Mouse (Mus musculus) right cerebral cortex, postnatal 25 days (tissue): Measurements from ENCODE around the gene Krt32.

Source experiments
- DNase-seq: peaks from one replicate; pipeline ENCODE4 v3.0.0; 2022

Krt32 gene

GRCm38 (mm10) chr11:100087861-100088260, at the start of gene Krt32:
Gene Krt32, minus strand, starts transcription at chr11:100088226.
- no peak for DNase-seq

GRCm38 (mm10) chr11:100137693-100138092, 49.7 kb upstream of the Krt32 start:
- no peak for DNase-seq

DNA sequence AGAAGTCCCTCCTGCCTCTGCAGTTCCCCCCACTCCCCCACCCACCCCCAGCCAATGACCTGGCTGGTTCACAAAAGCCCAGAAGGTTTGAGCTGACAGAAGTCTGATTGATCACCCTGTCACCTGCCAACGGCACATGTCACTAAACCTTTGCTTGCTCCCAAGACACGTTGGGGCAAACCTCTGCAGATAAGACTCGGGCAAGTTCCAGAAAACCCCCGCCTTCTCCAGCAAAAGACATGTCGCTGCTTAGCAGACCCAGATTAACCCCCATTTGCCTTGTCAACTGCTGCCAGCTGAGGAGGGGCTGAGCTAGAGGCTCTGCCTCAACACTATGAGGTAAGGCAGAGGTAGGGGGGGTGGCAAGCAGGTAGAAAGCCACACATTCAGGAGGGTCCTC, 48.5 kb upstream of the Krt32 start:
- DNase-seq: no peak

DNA sequence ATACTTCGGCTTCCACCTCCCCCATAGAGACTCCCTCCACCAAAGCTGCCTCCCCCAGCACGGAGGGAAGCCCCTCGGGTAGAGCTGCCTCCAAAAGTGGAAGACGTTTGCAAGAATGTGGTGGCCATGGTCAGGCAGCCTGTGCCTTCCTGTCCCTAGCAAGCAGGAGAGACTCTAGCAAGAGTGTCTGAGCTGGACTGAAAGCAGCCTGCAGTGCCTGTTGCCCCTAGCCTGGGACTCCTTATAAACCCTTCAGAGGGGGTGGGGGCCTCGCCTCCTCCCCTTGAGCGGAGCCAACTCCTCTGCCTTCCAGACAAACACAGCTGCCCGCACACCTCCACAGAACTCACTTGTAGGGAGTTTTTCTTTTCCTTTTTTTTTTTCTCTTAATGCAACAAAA, 47.7 kb upstream of the Krt32 start, which contains the start of gene Krt15:
Krt15 (minus strand) TSS at position 198 of the 400 bp plus-strand sequence.
- DNase-seq: no peak

DNA sequence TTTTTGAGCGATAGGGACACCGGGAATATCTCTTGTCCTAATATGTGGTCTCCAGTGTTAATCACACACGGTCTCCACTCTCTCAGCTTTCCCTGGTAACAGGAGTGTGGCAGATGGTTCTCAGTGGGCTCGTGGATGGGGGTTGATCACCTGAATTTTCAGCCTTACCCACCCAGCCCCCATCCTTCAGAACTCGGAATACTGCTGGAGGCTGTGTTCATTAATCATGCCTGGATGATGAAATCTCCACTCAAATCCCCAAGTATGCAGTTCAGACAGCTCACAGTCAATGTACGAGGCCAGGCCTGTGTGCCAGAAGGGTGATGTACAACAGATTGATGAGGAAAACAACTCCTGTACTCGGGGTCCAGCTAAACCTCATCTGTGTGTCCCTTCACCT, 36.9 kb upstream of the Krt32 start:
- DNase-seq: no peak

DNA sequence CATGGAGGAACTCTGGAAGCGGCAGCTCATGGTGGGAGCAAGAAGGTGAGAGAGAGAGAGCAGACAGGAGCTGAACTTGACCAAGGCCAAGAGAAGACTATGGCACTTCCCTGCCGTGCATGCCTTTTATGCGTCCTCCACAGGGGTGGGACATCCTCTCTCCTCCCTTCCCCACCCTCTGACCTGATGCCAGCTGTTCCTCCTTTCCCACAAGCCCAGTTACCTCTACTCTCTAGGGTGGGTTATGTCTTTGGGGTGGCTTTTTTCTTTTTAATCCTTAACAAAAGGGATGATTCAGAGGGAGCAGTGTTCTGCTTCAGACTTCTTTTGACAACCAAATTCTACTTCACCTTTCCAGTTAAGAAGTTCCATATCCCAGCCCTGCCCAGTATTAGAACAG, 33.4 kb upstream of the Krt32 start, which contains the start of gene Krt13:
Krt13 (minus strand) TSS at position 101 of the 400 bp plus-strand sequence.
- DNase-seq: no peak

- no peak for DNase-seq
These were observed 32.3 kb upstream of the Krt32 start for GRCm38 (mm10) chr11:100120331-100120730.

DNA sequence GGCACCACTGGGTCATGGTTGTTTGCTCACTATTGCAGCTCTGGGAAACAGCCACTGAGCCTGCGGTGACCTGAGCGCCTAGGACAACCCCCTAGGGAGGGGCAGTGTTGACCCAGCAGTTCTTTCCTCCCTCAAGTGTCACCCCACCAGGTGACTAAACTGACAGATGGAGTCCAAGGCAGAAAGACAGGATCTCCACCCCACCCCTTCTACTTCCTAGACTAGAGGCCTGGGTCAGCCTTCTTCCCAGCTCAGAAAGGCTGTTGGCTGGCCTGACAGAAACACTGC, 25.7 kb upstream of the Krt32 start:
- DNase-seq: no peak

DNA sequence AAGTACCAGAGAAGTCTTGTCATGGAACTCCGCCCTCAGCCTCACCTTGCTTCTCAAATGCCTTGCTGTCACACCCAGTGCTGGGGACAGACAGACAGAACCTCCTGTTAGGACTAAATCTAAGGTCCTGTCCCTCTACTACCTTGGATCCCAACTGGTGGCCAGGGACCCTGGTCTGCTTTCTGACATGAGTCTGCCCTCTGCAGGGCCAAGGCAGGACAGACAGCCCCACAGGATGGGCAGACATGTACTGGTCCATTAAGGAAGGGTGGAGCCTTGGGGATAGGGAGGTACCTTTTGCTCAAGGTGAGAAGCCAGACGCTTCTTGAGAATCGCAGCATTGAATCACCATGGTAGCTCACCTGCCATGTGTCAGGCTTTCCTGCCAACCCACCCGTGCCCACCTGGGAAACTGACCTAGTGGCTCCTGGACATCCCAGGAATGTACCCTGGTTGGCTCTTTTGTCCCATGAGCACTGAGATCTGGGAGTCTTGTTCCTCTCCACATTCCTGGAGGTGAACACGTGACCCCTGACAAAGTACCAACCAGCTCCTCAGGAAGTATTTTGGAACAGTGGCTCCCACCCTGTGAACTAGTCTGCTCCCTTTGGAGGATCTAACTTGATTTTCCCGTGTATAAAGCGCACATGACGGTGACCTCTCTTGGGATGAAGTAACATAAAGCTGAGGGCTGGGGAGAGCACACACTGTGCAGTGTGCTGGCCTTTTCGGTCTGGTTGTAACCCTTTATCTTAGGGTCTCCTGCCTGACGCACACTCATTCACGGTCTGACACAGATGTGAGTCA, 25.1 kb upstream of the Krt32 start:
- DNase-seq: no peak

- DNase-seq: no peak
These were observed 17.6 kb upstream of the Krt32 start, which contains the start of gene Krt36 for GRCm38 (mm10) chr11:100105576-100106122. Gene Krt36, minus strand, starts transcription at chr11:100105626.

DNA sequence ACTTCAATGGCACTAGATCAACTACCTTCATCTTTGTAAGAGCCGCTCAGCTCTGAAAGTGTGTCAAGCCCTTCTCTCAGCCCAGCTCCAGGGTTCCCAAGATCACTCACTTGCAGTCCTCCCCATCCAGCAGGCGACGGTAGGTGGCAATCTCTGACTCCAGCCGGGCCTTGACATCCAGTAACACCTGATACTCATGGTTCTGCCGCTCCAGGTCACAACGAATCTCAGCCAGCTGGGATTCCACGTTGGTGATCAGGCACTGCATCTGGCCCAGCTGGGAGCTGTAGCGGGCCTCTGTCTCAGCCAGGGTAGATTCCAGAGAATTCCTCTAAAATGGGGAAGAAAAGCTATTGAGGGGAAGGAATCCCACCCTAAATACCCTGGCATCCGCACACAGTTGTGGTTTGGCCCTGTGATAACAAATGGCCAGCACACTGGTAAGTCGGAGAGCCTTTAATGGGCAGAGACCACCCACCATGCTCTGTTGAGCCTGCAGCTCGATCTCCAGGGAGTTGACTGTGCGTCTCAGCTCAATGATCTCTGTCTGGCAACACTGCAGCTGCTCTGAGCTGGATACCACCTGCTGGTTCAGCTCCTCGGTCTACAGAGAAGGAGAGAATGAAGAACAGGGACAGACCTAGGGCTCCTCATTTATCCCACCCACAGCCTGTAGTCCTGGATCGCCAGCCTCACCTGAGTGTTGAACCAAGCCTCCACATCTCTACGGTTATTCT, 14.8 kb upstream of the Krt32 start:
- no peak for DNase-seq

DNA sequence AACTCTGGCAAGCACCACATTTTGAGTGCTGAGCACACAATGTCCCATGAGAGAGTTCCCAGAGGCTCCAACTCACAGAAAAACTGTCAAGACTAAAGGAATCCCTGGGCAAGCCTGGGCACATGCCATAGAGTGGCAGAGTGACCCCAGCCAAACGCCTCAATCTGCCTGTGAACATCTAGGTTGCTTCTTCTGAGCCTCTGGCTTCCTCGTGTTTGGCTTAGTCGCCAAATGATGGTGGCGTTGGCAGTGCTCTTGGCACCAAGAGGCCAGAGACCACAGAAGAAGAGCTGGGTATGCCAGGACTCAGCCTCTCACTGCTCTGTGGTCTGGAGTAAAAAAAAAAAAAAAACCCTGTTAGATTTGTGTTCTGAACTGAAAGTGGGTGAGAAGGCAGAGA, 12.4 kb upstream of the Krt32 start:
- no peak for DNase-seq

DNA sequence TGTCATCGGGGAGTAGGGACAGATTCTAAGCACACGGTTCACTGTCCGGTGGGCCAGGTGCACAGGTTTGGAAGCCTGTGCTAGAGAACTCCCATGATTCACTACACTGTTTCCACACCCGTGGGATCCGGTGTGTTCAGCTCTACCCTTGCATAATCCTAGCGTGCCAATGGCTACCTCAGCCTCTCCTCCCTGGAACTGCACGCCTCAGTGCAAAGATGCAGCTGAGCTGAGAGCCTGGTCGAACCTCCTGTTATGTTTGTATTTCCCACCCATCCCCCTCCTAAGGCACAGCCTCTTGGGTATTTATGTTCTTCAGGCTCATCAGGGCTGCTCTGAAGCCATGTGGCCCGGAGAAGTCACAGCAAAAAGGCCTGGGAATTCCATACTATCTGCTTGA, 9.8 kb upstream of the Krt32 start:
- DNase-seq: no peak

DNA sequence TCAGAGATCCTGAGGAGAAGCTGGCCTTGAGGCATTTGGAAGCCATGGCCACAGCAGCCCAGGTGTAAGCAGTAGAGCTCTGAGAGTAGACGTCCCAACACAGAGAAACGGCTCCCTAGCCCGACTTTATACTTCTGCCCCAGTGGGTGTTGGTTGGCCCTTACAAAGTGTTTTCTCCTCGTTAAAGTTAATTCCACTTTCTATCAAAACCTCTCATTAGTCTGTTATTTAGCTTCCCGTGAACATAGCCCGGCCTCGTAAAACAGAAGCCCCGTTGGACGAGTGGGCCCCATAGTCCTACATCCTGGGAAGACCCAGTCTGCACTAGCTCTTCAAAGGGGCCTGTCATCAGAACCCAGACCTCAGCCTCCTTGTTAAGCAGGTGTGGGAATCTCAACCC, 8.1 kb upstream of the Krt32 start, which contains the start of gene Krt35:
Krt35 (minus strand) TSS at position 101 of the 400 bp plus-strand sequence.
- no peak for DNase-seq

- no peak for DNase-seq
These were observed 476 bp upstream of the Krt32 start for GRCm38 (mm10) chr11:100088378-100089025.

DNA sequence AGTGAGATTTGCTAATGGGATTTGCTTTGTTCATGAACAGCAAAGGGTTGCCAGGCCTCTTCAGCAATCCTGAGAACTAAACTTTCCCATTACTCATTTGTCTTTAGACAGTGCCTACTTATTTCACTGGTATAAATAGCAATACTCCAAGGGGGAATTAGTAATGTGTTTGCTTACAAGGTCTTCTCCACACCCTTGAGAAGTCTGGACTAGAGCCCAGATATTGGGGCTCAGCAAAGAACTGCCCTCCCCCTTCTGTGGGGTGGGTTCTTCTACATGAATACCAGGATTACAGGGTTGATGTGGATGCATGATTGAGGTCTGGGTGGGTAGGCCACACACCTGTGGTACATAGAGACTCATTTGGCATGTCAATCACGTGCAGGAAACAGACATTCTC, 14.2 kb downstream of the Krt32 start:
- no peak for DNase-seq

DNA sequence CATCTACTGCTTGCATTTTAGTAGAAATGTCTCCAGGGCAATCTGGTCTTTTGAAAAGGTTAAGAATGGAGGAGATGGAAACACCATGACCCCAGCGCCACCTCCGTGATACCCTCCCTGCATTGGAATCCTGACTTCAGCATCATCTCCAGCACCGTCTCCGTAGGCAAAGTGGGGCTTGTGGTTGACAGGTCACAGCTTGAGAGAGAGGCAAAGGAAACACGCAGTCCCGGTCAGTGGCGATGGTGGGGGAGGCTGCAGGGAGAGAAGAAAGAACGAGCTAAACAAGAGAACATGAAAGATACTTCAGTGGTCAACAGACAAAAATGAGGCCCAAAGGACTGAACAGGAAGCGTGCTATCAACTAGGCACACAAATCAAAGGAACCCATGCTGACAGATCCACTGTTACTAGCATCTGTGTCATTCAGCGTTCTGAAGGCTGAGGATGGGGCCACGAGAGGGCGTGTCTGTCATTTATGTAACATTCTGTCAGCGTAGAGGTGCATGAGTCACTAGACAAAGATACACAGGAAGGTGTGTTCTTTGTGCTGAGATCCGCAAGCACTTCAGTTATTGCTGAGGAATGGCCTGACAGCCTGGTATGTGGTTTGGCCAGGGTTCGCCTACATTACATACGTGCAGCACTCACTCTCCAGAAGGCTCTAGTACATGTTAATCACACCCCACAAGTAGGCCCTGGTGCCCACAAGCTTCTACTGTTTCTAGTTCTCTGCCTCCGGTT, 20.6 kb downstream of the Krt32 start:
- DNase-seq: no peak

DNA sequence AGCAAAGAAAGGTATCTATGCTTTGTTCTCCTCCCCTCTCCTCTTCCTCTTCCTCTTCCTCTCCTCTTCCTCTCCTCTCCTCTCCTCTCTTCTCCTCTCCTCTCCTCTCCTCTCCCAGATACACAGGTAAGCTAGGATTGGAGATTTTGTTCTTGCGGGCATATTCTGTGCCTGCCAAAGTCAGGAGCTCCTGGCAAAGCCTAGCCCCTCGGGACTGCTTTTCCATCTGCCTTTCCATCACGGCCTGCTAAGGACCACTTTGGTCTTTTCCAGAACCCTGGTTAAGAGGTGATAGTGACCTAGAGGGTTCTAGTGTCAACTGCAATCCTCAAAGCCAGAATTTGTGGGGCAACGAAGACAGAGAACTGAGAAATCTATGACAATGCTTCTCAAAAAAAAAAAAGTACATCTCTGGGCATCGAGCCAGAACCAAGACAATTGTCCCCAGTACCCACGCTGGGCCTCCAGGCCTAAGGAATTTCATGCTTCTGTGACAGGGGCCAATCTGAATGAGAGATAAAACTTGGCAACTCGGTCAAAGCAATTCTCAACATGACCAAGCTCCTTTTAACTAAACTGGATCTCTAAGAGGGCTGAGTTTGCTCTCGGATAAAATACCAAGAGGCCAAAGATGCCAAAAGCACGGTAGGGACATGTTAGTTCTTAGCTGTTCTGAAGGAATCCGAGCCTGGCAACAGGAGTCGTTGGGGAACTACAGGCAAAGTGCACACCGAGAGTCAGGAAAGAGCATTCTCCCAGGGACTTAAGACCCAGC, 21.6 kb downstream of the Krt32 start:
- no peak for DNase-seq

GRCm38 (mm10) chr11:100058875-100059274, 29.2 kb downstream of the Krt32 start:
- no peak for DNase-seq

DNA sequence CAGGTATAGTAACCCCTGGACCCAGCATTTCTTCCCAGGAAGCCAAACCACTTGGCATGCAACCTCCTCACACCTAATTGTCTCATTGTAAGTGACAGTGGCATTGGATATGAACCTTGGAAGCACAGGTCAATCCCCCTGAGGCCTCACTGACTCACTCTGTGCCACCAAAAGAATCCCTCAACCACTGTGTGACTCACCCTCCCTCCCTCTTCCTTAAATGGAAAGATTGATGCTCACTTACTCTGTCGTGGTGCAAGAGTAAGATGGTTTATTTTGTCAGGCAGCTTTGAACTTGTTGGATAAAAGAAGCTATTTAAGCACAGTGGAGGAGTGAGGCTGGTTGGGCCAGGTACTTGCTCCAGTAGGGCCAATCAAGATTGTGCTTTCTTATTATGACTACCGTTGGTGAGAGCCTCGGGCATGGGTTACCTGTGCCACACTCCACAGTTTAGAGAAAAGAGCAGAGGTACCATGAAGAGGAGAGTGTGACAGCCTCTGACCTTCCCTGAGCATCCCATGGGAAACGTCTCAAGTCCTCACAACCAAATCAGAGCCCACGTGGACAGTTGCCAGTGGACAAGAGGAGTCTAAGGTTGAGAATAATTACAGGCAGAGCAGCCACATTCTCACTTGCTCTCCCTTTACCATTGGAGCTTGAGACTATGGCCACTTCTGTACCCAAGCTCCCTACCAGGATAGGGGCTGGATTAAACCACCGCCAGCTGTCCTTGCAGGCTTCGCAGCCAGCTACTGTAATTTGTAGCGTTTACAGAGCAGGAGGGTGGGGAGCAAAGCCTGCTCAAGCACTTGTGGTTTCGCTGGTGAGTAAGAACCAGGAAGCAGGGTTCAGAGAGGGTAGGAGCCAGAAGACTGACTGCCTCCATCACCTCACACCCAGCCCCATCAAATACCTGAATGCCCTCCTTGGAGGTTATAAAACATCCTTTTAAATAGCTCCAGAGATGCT, 32.1 kb downstream of the Krt32 start:
- no peak for DNase-seq

DNA sequence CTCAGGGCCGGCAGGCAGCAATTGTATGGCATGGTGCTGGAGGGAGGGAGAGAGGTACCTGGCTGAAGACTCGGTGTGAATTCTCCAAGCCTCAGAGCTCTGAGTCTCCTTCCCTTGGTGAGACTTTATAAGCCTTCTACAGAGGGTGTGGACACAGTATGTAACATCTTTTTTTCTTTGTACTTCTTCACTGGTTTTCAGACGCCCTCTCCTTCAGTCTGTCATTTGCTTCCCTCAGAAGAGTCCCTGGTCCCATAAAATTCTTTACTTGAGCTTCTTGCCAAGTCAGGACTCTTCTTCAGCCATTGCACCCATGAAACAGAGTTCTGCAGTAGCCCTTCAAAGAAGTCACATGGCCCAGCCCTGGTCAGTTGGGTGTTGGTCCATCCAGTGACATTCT, 37.6 kb downstream of the Krt32 start, which contains the start of gene Krt31:
Krt31 (minus strand) TSS at position 101 of the 400 bp plus-strand sequence.
- DNase-seq: no peak
